In genomic region chr10:99552836-99553540, GRCm38 (mm10) we compare ENCODE assay signal across 12 mouse cellular contexts.
DNase-seq lines count a peak whose midpoint lies in the region; ATAC-seq and TF ChIP-seq lines count a peak whose summit lies in the region.
"Had no signal": no experiment of that assay in that cellular context is flagged by ENCODE, and none has a peak within 500 bp of the region (broad histone marks: within the 10 kb centered on the region; RNA-seq: fewer than 3 reads in every experiment).

No protein-coding gene starts in this region.

- 79% methylated on average over 12 of the region's 12 CpGs for WGBS in midbrain, postnatal 0 days
- WGBS in midbrain, embryonic 15.5 days = 81% methylated on average over 12 of the region's 12 CpGs
- WGBS in forebrain, embryonic 16.5 days = 63% methylated on average over 12 of the region's 12 CpGs

- H3K27me3 ChIP-seq in midbrain, postnatal 0 days (ENCODE audit: insufficient read depth, low read length) = no peaks in the 10 kb centered on the region
- H3K27me3 ChIP-seq in midbrain, embryonic 15.5 days (replicated peaks) = no peaks in the 10 kb centered on the region
- no peaks in the 10 kb centered on the region for H3K27me3 ChIP-seq in forebrain, embryonic 16.5 days (replicated peaks; ENCODE audit: control insufficient read depth, insufficient read depth, low read length)

- no peak overlapping the region for H3K4me3 ChIP-seq in midbrain, postnatal 0 days (ENCODE audit: low read depth, low read length)
- H3K4me3 ChIP-seq in midbrain, embryonic 15.5 days = no peak overlapping the region
- no peak overlapping the region for H3K4me3 ChIP-seq in forebrain, embryonic 16.5 days (replicated peaks; ENCODE audit: low read length)

- no peak for ATAC-seq in midbrain, postnatal 0 days (ENCODE audit: low FRiP score)
- ATAC-seq in midbrain, embryonic 15.5 days (replicated peaks) = no peak
- ATAC-seq in forebrain, embryonic 16.5 days = peak; percentile 95
- ATAC-seq: inflammation-experienced regulatory T-cells, adult 6 months had no signal

- no peak overlapping the region for H3K27ac ChIP-seq in midbrain, postnatal 0 days (ENCODE audit: low read depth, low read length)
- H3K27ac ChIP-seq in midbrain, embryonic 15.5 days = no peak overlapping the region
- peak overlapping the region; percentile 89 for H3K27ac ChIP-seq in forebrain, embryonic 16.5 days (ENCODE audit: low read length)

- no peak overlapping the region for H3K4me2 ChIP-seq in midbrain, postnatal 0 days (ENCODE audit: low read depth, low read length, poor library complexity, severe bottlenecking)
- H3K4me2 ChIP-seq in midbrain, embryonic 15.5 days = no peak overlapping the region
- peak overlapping the region; percentile 26; the same call in 1 of the 2 replicates for H3K4me2 ChIP-seq in forebrain, embryonic 16.5 days (ENCODE audit: low read length)
- H3K4me2 ChIP-seq: lung, embryonic 14.5 days had no signal

- DNase-seq in heart, adult 11 months = peak; percentile 45
- no peak for DNase-seq in heart, adult 9 months (ENCODE audit: low spot score in 2 of 2)
- peak; percentile 64 for DNase-seq in midbrain, postnatal 0 days (ENCODE audit: low spot score)
- DNase-seq in left cerebral cortex, postnatal 25 days (ENCODE audit: low spot score in 2 of 2) = peak; percentile 62 to 83
- no peak for DNase-seq in thymus, postnatal 25 days
- no peak for DNase-seq in cerebellum, adult 8-10 months
- DNase-seq: heart, postnatal 10 days; liver; lung, embryonic 14.5 days had no signal

- H3K9ac ChIP-seq in midbrain, postnatal 0 days (replicated peaks; ENCODE audit: low read length, poor library complexity, severe bottlenecking) = no peak overlapping the region
- H3K9ac ChIP-seq in midbrain, embryonic 15.5 days = no peak overlapping the region
- no peak overlapping the region for H3K9ac ChIP-seq in forebrain, embryonic 16.5 days (replicated peaks; ENCODE audit: low read depth, low read length)
- H3K9ac ChIP-seq: lung, embryonic 14.5 days had no signal

- H3K4me1 ChIP-seq in midbrain, postnatal 0 days (ENCODE audit: insufficient read depth, low read length) = no peaks in the 10 kb centered on the region
- H3K4me1 ChIP-seq in midbrain, embryonic 15.5 days = no peaks in the 10 kb centered on the region
- peaks cover 12% of the 10 kb centered on the region; the same call in 1 of the 2 replicates for H3K4me1 ChIP-seq in forebrain, embryonic 16.5 days (replicated peaks; ENCODE audit: control insufficient read depth, insufficient read depth, low read length)

- no peaks in the 10 kb centered on the region for H3K9me3 ChIP-seq in midbrain, postnatal 0 days (ENCODE audit: low read length)
- H3K9me3 ChIP-seq in midbrain, embryonic 15.5 days = no peaks in the 10 kb centered on the region
- H3K9me3 ChIP-seq in forebrain, embryonic 16.5 days (ENCODE audit: control insufficient read depth, low read length) = no peaks in the 10 kb centered on the region

- intact Hi-C loops in left cerebral cortex, postnatal 25 days (cut with DNase I) = no loop called here

- no peak for TF ChIP-seq CTCF in midbrain, postnatal 0 days (IDR thresholded peaks at IDR 0.05)

- no peaks in the 10 kb centered on the region for H3K36me3 ChIP-seq in midbrain, postnatal 0 days (ENCODE audit: insufficient read depth, low read length)
- no peaks in the 10 kb centered on the region for H3K36me3 ChIP-seq in midbrain, embryonic 15.5 days (replicated peaks)
- H3K36me3 ChIP-seq in forebrain, embryonic 16.5 days (ENCODE audit: control insufficient read depth, insufficient read depth) = no peaks in the 10 kb centered on the region

Comparison
In these comparisons a context has a peak if more than half of its experiments do, and no peak if none do; other contexts are left out.
1. DNase-seq: peak in heart, adult 11 months (single experiment), midbrain, postnatal 0 days (single experiment) and left cerebral cortex, postnatal 25 days (2 of 2); none in heart, adult 9 months (0 of 2), thymus, postnatal 25 days (single experiment) and cerebellum, adult 8-10 months (single experiment).